Mouse (Mus musculus): ENCODE data around the gene Trim24. TPM values are rescaled to one million over a fixed set of nuclear protein-coding genes. Genes with fewer than 3 reads are reported as not detected.

Trim24 gene
- polyA plus RNA-seq, 1 experiment from 2014 or later = 17.4 TPM

- H3K4me2 ChIP-seq = no peak overlapping the region
- H3K27me3 ChIP-seq = no peaks in the 10 kb centered on the region
- H3K4me3 ChIP-seq (replicated peaks) = no peak overlapping the region
- H3K9ac ChIP-seq = no peak overlapping the region
- no peak overlapping the region for H3K27ac ChIP-seq
- peaks cover 60% of the 10 kb centered on the region for H3K9me3 ChIP-seq (replicated peaks)
- H3K36me3 ChIP-seq = peaks cover 60% of the 10 kb centered on the region
- no peaks in the 10 kb centered on the region for H3K4me1 ChIP-seq
- ATAC-seq (replicated peaks; ENCODE audit: low FRiP score) = no peak
These were observed 3.1 kb downstream of the Trim24 start for GRCm38 (mm10) chr6:37873731-37874130.

GRCm38 (mm10) chr6:37878206-37878605 is 7.6 kb downstream of the Trim24 start:
- Histone ChIP-seq H3K27ac (no peak overlapping the region), H3K9me3 (replicated peaks) (peaks cover 76% of the 10 kb centered on the region)
- 94% methylated on average over 1 of the region's 1 CpGs for WGBS

GRCm38 (mm10) chr6:37880586-37880985 is 10.0 kb downstream of the Trim24 start:
- no peak for ATAC-seq (replicated peaks; ENCODE audit: low FRiP score)
- 99% methylated on average over 3 of the region's 3 CpGs for WGBS
- Histone ChIP-seq H3K4me2 (no peak overlapping the region), H3K9me3 (replicated peaks) (peaks cover 53% of the 10 kb centered on the region), H3K27ac (no peak overlapping the region), H3K4me3 (replicated peaks) (no peak overlapping the region), H3K9ac (no peak overlapping the region), H3K36me3 (peaks cover 69% of the 10 kb centered on the region), H3K27me3 (no peaks in the 10 kb centered on the region), H3K4me1 (no peaks in the 10 kb centered on the region)

More at GRCm38 (mm10) chr6:37878206-37878605, 7.6 kb downstream of the Trim24 start:
- no peaks in the 10 kb centered on the region for H3K4me1 ChIP-seq
- ATAC-seq (replicated peaks; ENCODE audit: low FRiP score) = no peak
- H3K36me3 ChIP-seq = peaks cover 91% of the 10 kb centered on the region
- H3K9ac ChIP-seq = no peak overlapping the region
- H3K4me3 ChIP-seq (replicated peaks) = no peak overlapping the region
- H3K4me2 ChIP-seq = no peak overlapping the region
- no peaks in the 10 kb centered on the region for H3K27me3 ChIP-seq

GRCm38 (mm10) chr6:37893586-37893985 is 23.0 kb downstream of the Trim24 start:
- Histone ChIP-seq H3K36me3 (peaks cover 20% of the 10 kb centered on the region), H3K27ac (no peak overlapping the region), H3K9me3 (replicated peaks) (peaks cover 17% of the 10 kb centered on the region; the same call in 1 of the 2 replicates), H3K4me1 (peaks cover 9% of the 10 kb centered on the region), H3K9ac (no peak overlapping the region), H3K4me2 (no peak overlapping the region), H3K4me3 (replicated peaks) (no peak overlapping the region), H3K27me3 (no peaks in the 10 kb centered on the region)
- ATAC-seq (replicated peaks; ENCODE audit: low FRiP score) = no peak
- 79% methylated on average over 2 of the region's 2 CpGs for WGBS

GRCm38 (mm10) chr6:37895646-37896435 is 25.2 kb downstream of the Trim24 start:
- Histone ChIP-seq H3K27me3 (no peaks in the 10 kb centered on the region), H3K4me3 (replicated peaks) (no peak overlapping the region), H3K4me1 (peaks cover 9% of the 10 kb centered on the region), H3K36me3 (peaks cover 14% of the 10 kb centered on the region), H3K9ac (no peak overlapping the region), H3K27ac (peak overlapping the region; percentile 57; the same call in 1 of the 2 replicates), H3K4me2 (no peak overlapping the region), H3K9me3 (replicated peaks) (peaks cover 14% of the 10 kb centered on the region; the same call in 1 of the 2 replicates)
- WGBS = 79% methylated on average over 5 of the region's 5 CpGs
- ATAC-seq (replicated peaks; ENCODE audit: low FRiP score) = peak; percentile 75

- peaks cover 9% of the 10 kb centered on the region for H3K4me1 ChIP-seq
- no peaks in the 10 kb centered on the region for H3K27me3 ChIP-seq
- H3K9me3 ChIP-seq (replicated peaks) = no peaks in the 10 kb centered on the region
- H3K4me3 ChIP-seq (replicated peaks) = no peak overlapping the region
- ATAC-seq (replicated peaks; ENCODE audit: low FRiP score) = no peak
- no peak overlapping the region for H3K9ac ChIP-seq
- 84% methylated on average over 2 of the region's 2 CpGs for WGBS
- H3K4me2 ChIP-seq = no peak overlapping the region
- H3K36me3 ChIP-seq = peaks cover 17% of the 10 kb centered on the region
- H3K27ac ChIP-seq = no peak overlapping the region
These were observed 29.6 kb downstream of the Trim24 start for GRCm38 (mm10) chr6:37900221-37900620.

GRCm38 (mm10) chr6:37901791-37902190 is 31.2 kb downstream of the Trim24 start:
- 83% methylated on average over 2 of the region's 2 CpGs for WGBS
- Histone ChIP-seq H3K4me2 (no peak overlapping the region), H3K4me1 (no peaks in the 10 kb centered on the region), H3K27me3 (no peaks in the 10 kb centered on the region), H3K9me3 (replicated peaks) (0 out of 2 replicates have a peak, but pooled peaks cover 2% of the 10 kb centered on the region), H3K9ac (no peak overlapping the region), H3K27ac (no peak overlapping the region), H3K36me3 (peaks cover 33% of the 10 kb centered on the region), H3K4me3 (replicated peaks) (no peak overlapping the region)
- ATAC-seq (replicated peaks; ENCODE audit: low FRiP score) = no peak

GRCm38 (mm10) chr6:37903810-37904209 is 33.2 kb downstream of the Trim24 start:
- Histone ChIP-seq H3K9me3 (replicated peaks) (0 out of 2 replicates have a peak, but pooled peaks cover 2% of the 10 kb centered on the region), H3K4me2 (no peak overlapping the region), H3K27ac (no peak overlapping the region), H3K9ac (no peak overlapping the region), H3K4me3 (replicated peaks) (no peak overlapping the region), H3K27me3 (no peaks in the 10 kb centered on the region), H3K36me3 (peaks cover 43% of the 10 kb centered on the region), H3K4me1 (no peaks in the 10 kb centered on the region)
- 89% methylated on average over 1 of the region's 1 CpGs for WGBS
- no peak for ATAC-seq (replicated peaks; ENCODE audit: low FRiP score)

- H3K36me3 ChIP-seq = peaks cover 54% of the 10 kb centered on the region
- no peak overlapping the region for H3K4me3 ChIP-seq (replicated peaks)
- WGBS = 83% methylated on average over 2 of the region's 2 CpGs
- no peaks in the 10 kb centered on the region for H3K27me3 ChIP-seq
- H3K9me3 ChIP-seq (replicated peaks) = no peaks in the 10 kb centered on the region
- H3K4me2 ChIP-seq = no peak overlapping the region
- no peak overlapping the region for H3K27ac ChIP-seq
- no peaks in the 10 kb centered on the region for H3K4me1 ChIP-seq
- ATAC-seq (replicated peaks; ENCODE audit: low FRiP score) = no peak
- H3K9ac ChIP-seq = no peak overlapping the region
These were observed 42.9 kb downstream of the Trim24 start for GRCm38 (mm10) chr6:37913525-37913924.

- Histone ChIP-seq H3K4me2 (no peak overlapping the region), H3K9ac (no peak overlapping the region), H3K9me3 (replicated peaks) (no peaks in the 10 kb centered on the region), H3K4me3 (replicated peaks) (no peak overlapping the region), H3K36me3 (peaks cover 71% of the 10 kb centered on the region), H3K27ac (no peak overlapping the region), H3K27me3 (no peaks in the 10 kb centered on the region), H3K4me1 (no peaks in the 10 kb centered on the region)
- no peak for ATAC-seq (replicated peaks; ENCODE audit: low FRiP score)
- WGBS = 88% methylated on average over 1 of the region's 1 CpGs
These were observed 54.5 kb downstream of the Trim24 start for GRCm38 (mm10) chr6:37925104-37925503.

GRCm38 (mm10) chr6:37926751-37927150 is 56.1 kb downstream of the Trim24 start:
- H3K4me2 ChIP-seq = no peak overlapping the region
- no peak overlapping the region for H3K27ac ChIP-seq
- H3K9ac ChIP-seq = no peak overlapping the region
- no peaks in the 10 kb centered on the region for H3K27me3 ChIP-seq
- no peaks in the 10 kb centered on the region for H3K4me1 ChIP-seq
- 95% methylated on average over 1 of the region's 1 CpGs for WGBS
- H3K36me3 ChIP-seq = peaks cover 74% of the 10 kb centered on the region
- H3K4me3 ChIP-seq (replicated peaks) = no peak overlapping the region
- H3K9me3 ChIP-seq (replicated peaks) = no peaks in the 10 kb centered on the region
- ATAC-seq (replicated peaks; ENCODE audit: low FRiP score) = no peak

GRCm38 (mm10) chr6:37936498-37936897 is 65.9 kb downstream of the Trim24 start:
- Histone ChIP-seq H3K36me3 (peaks cover 53% of the 10 kb centered on the region), H3K4me1 (no peaks in the 10 kb centered on the region), H3K4me3 (replicated peaks) (no peak overlapping the region), H3K4me2 (no peak overlapping the region), H3K9ac (no peak overlapping the region), H3K9me3 (replicated peaks) (0 out of 2 replicates have a peak, but pooled peaks cover 3% of the 10 kb centered on the region), H3K27me3 (no peaks in the 10 kb centered on the region), H3K27ac (no peak overlapping the region)
- ATAC-seq (replicated peaks; ENCODE audit: low FRiP score) = no peak
- 56% methylated on average over 6 of the region's 6 CpGs for WGBS
